Mouse (Mus musculus) frontal cortex, postnatal 25 days (tissue): ENCODE results near the gene Vash1.

Experiments
- DNase-seq, 2 experiments: peaks; one replicate each; pipeline ENCODE4 v3.0.0; 2022; ENCODE audit warnings: low spot score in 2 of 2

Vash1 gene

DNA sequence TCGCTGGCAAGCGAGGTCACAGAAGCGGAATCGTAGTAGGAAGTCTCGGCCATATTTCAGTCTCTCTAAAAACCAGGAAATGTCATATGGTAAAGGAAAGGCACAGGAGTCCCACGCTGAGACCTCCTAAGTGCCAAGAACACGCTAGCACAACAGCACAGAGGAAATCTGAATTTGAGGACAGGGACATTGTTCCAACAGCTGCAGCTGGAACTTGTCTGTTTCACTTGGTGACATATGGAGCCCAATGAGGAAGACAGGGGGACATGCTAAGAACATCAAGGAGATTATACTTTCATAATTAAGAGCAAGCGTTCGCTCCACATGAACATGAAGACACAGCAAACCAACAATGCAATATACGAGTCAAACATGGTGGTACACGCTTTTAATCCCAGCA, 38.5 kb downstream of the Vash1 start:
- no peak for DNase-seq

- no peak for DNase-seq
Measured at GRCm38 (mm10) chr12:86719961-86720639, 41.6 kb downstream of the Vash1 start.

- no peak for DNase-seq
Measured at GRCm38 (mm10) chr12:86721453-86721852, 43.0 kb downstream of the Vash1 start.

DNA sequence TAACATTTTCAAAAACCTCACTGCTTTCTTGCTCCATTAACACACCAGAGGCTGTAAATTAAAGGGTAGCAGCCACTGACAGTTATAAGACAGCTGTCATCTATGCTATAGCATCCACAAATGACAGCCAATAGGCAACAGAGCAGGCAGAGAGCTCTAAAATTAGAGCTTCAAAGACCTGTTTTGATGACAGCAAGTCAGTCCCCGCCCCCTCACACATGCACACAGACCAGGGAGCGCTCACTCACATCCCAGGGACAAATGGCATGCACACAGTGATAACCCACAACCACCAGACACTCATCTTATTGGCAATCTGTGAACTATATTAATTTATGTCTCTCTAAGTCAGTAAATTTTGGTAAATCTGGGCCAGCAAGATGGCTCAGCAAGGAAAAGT, 45.8 kb downstream of the Vash1 start:
- no peak for DNase-seq

DNA sequence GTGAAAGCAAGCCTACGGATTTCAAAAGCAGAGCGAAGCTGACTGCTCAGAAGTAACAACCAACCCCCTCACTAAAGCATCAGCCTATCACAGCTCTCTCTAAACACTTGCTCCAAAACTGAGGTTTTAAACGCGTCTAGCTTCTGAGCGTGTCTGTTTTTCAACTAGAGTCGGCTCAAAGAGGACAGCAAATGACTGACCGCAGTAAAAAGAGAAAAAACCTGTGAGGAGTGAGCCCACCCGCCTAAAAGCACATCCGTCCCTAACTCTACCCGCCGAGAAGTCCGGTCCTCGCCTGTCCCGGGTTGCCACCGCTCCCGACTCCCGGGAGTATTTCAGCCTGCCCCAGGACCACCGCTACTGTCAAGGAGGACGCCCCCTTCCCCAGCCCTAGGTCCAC, 47.2 kb downstream of the Vash1 start:
- no peak for DNase-seq

DNA sequence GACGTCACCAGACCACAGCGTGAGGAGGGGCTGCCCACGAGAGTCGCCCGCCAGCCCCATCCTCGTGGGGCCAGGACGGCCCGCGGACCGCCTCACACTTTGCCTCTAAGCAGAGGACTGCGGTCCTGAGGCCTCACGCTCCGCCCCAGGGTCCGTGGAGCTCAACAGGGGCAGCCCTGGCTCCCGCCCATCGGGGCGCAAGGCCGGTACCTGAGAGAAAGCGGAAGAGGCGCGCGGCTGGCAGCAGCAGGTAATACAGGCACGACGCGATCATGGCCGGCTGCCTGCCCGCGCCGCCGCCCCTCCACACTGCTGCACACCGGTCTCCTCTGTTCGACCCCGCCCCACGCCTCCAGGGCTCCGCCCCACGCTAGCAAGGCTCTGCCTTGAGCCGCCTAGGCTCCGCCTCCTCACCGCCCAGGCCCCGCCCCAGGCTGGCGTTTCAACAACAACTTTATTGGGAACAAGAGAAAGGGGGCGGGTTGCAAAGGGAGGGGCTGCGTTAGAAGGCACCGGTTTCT, 47.7 kb downstream of the Vash1 start, which contains the start of gene Angel1:
Gene Angel1, minus strand, starts transcription at position 341 of the 521 bp plus-strand sequence.
- peak; percentile 83 to 88 for DNase-seq

DNA sequence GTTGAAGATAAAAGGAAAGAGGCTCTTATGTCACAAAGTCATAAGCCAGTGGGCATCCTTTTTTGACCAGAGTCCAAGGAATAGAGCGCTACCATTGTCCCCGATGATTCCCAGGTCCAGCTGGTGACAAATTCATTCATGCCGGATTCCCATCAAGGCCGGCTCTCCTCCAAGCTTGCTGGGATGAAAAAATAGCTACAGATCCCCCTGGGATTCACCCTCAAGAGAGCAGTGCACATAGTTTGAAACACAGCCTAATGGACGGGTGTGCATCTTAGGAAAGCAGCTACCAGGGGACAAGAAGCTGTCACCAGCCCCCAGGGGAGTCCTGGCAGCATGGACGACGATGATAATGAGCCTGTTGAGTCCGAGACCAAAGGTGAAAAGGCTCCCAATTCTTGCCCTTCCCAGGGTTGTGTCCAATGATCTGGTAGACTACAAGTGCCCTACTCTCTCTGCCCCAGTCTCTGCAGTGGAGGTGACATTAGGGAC, 55.9 kb downstream of the Vash1 start, which contains the start of gene Lrrc74a:
Gene Lrrc74a, plus strand, starts transcription at position 51 of the 492 bp plus-strand sequence.
- no peak for DNase-seq
